Mouse (Mus musculus): ENCODE results near the gene Gm49510.
A peak's percentile ranks its signal among the peaks of the same experiment; 100 is the strongest.

Gm49510 gene

DNA sequence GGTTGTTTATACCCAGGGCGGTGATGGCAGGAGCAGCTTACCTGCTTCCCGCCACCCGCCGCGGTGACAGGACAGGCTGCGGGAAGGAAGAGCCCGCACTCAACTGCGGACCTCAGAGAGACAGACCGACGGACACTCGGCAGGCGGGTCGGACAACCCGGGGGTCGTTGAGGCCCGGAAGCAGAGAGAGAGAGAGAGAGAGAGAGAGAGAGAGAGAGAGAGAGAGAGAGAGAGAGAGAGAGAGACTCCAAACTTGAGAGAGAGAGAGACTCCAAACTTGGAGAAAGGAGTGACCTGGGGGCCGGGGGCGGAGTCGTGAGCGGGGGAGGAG is at the start of gene Gm49510:
Gene Gm49510 (plus strand): TSS at position 259 of the 331 bp plus-strand sequence.
- no peak for DNase-seq (ENCODE audit: low spot score)

DNA sequence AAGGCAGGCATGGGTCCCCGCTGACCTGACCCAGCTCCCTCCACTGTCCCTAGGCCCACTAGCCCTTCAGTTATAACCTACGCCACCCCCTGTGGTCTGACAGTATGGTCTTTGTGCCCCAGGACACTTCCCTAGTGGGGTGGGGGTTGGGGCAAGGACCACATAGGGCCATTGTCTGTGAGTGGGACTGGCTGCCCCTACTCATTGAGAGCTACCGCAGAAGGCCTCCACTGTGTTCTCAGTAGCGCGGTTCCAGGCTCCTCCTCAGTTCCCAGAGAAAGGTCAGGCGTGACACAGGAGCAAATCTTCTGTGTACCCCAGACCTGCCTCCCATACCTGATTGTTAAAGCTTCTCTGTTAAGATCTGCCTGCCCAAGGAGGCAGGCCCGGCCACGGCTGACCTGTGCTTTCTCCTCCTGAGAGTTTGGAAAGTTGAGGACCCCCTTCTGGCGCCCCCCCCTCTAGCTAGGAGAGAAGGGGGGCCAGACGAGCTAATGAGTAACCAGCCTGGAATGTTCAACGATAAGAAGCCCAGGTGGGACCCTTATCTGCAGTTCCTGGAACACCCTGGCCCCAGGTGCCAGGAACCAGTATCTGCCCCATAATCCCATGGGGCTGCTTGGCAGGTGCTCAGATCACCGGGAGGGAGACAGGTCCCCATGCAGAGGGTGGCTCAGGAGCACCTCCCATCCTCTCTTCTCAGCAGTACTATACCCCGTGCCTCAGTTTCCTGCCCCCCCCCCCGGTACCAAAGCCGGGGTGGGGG is 49.2 kb upstream of the Gm49510 start:
- DNase-seq (ENCODE audit: low spot score), result no peak

DNA sequence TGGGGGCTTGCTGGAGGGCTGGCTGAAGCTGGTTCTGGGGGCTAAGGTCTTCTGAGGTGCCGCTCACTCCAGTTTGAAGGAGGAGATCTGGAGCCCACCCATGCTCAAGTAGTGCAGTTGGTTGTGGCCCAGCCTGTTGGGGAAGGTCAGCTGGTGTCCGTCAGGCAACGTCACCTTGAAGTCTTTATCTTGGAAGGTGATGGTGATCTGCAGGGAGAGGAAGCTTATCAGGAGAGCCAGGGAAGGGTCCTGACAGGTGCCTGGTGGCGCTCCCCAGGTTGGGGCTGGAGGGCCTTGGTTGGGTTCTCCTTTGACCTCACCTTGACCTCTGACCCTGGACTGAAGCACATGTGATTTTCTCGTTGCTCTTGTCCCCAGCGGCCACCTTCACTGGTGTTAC is 48.5 kb upstream of the Gm49510 start:
- no peak for DNase-seq (ENCODE audit: low spot score)

DNA sequence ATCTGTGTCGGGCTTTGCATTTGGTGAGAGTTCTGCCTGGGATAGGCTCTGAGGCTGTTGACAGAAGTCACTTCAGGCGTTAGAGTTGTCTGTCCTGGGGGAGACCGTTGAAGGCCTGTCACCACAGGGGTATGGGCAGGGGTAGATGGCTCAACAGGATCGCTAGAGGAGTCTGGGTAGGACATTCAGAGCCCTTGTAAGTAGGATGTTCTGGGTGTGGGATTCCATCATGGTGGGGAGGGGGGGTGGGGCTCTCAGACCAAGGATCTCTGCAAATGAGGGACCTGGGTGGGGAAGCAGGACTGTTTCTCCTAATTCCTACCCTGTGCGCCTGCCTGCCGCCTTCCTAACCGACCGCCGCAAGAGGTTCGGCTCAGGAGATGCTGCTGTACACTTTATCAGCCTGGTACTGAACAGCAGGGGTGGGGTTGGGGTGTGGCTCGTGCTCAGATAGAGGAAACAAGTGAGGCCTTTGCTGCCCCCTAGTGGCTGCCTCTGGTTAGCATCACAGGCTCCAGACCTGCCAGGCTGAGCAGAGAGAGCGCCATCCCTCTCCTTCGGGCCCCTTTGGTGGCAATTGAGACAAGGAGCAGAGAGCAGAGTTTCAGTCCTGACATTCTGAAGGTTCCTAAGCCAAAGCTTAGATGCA is 47.8 kb upstream of the Gm49510 start:
- peak; percentile 88 for DNase-seq (ENCODE audit: low spot score)

DNA sequence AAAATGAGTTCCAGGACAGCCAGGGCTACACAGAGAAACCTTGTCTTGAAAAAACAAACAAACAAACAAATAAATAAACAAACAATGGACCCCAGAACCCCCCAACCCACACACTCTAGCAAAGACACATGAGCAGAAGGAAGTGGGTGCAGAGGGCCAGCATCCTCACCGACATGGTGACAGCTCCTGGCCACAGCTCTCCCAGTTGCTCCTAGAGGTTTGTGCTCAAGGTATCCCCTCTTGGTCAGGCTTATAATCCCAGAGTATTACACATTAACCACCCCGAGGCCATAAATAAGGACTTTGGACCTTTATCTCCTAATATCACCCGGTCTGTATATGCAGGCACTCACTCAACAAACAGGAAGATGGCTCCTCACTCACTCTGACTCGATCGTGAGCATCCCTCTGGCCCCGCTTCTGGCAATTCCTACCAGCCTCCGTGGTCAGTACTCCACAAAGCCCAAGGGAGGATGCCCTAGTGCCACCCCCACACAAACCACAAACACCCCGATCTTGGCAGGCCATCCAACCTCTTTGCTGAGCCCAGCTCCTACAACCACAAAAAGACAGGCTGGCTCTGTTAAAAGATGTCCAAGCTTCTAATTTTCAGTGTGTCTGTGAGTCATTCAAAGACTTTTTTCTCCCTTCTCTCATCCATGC is 44.0 kb upstream of the Gm49510 start, which contains the start of gene Lgals2:
Gene Lgals2 (minus strand): TSS at position 227 of the 663 bp plus-strand sequence.
- DNase-seq (ENCODE audit: low spot score), result no peak

DNA sequence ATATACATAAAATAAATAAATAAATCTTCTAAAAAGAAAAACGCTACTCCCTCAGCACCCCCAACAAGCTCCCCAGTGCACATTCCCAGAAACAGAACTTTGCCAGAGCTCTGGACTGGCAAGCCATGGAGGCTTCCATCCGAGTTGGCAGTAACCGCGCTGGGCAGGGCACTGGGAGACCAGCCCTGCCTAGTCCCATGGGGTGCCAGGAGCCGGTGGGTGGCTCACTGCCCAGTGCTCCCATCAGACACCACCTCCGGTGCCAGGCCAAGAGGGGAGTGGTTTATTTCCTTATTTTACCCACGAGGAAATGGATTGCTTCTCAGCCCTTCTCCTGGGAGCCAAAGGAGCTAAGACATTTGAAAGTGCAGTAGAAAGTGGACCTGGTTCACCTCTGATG is 42.5 kb upstream of the Gm49510 start:
- DNase-seq (ENCODE audit: low spot score), result no peak

DNA sequence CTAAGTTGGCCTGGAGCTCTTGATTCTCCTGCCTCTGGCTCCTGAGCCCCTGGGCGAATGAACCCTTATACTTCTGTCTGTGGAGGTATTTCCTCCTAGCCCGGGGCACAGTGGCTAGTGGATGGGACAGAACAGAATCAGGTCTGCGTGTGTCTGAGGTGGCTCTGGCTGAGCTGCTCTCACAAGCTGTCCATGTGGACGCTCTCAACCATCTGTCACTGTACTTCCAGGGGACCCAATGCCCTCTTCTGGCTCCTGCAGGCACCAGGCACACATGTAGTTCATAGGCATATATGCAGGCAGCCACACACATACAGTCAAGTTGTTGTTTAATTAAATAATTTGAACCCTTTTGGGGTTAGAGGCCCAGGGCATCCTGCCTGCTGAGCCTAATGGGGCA is 40.2 kb upstream of the Gm49510 start:
- DNase-seq (ENCODE audit: low spot score), result no peak

DNA sequence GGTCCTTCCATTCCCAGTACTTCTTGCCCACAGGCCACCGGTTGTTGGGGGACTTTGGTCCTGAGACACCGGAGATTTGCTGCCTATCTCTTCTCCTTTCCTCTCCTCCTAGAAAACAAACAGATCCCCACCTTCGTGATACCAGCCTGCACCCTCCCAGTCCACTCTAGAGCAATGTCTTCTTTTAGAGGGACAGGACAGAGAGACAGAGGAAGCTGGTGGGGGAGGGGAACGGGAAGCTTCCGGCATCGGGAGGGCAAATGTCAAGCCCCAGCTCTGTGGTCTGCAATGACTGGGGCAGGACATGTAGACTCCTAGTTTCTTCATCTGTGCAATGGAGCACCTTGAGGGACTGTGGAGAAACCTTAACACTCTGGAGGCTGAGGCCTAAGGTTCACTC is 39.8 kb upstream of the Gm49510 start:
- no peak for DNase-seq (ENCODE audit: low spot score)

DNA sequence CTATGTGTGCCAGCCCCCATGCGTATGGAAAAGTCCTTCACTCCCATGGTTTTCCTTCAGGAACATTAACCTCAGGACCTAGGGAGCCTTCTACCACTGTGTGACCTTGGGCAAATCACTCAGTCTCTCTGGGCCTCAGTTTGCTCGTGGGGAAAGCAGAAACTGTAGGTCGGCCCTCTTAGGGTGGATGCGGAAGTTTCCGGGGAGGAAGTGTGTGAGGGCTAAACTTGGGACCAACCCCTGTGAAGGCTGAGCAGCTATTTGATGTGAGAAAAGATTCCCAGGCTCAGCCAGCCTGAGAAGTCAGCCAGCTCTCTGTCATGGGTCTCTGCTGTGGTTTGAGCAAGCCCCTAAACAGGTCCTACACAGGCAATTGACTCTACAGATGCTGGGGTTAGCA is 37.2 kb upstream of the Gm49510 start:
- no peak for DNase-seq (ENCODE audit: low spot score)

DNA sequence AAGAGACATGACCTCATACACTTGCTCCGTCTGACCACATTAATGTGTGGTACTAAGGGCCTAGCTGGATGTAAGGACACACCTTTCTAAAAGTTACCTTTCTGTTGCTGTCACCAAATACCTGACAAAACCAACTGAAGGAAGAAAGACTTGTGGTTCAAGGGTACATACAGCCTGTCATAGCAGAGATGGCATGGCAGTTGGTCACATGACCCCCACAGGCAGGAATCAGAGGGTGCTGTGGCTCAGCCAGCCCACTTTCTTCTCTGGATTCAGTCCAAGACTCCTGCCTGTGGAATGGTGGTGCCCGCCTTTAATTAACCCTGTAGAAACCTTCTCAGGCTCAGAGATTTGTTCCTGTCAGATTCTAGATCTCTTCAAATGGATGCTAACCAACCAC is 36.3 kb upstream of the Gm49510 start:
- no peak for DNase-seq (ENCODE audit: low spot score)

DNA sequence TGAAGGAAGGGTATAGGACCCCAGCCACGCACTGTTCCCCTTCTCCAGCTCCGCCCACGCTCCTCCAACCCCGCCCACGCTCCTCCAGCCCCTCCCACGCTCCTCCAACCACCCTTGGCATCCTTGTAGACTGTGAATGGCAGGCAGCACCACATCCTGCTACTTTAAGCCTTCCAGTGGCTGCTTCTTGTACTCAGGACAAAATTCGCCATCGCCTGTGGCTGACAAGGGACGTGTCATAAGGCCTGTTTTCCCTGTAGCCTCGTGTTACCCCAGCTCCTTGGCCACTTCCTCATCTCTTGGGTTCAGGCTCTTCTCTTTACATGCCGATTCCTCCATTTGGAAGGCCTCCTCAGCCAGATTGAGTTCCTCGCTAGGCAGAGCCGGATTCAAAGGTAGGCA is 35.6 kb upstream of the Gm49510 start:
- no peak for DNase-seq (ENCODE audit: low spot score)

DNA sequence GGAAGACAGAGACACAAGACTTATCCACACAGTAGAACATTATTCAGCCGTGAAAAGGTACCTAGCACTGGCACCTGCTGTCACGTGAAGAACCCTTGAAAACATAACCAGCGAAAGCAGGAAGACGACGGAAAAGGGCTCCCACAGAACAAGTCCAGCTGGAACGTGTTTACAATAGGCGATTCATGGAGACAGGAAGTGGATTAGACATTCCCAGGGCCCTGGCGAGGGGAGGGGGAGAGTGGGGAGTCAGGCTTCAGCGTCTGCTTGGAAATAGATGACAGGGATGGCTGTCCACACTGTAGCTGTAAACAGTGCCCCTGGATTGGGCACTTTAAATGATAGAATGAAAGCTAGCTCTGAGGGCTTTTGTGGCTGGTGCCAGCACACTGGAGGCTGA is 31.1 kb upstream of the Gm49510 start:
- DNase-seq (ENCODE audit: low spot score), result no peak

DNA sequence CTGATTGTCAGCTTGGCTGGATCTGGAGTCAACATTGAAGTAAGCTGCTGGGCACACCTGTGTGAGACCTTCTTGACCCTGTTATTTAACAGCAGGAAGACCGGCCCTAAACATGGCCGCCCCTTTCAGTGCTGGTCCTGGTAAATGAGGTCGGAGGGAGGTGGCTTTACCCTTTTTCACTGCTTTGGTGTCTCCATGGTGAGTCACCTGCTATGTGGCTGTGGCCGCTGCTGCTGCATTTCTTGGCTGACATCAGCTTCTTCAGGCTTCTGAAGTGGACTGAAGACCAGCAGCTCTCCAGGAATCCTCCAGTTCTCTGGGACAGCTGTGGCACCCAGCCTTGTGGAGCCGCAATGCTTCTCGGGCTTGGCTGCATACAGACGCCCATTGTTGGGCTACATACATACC is 30.6 kb upstream of the Gm49510 start:
- no peak for DNase-seq (ENCODE audit: low spot score)

DNA sequence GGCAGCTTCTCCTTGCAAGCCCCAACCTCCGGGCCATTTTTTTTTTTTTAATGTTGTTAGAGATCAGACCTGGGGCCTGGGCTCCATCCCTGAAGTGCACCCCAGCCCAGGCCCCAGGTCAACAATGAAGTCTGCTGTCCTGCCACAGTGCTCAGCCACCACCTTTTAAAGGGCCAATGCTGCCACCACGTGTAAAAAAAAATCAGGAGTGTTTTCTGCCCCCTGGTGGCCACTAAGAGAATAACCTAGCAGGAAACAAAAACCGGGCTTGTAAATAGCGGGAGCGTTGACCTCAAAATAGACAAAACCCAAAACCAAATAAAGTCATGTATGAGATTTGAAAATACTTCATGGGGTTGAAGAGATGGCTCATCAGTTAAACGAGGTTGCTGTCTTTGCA is 29.7 kb upstream of the Gm49510 start:
- no peak for DNase-seq (ENCODE audit: low spot score)

DNA sequence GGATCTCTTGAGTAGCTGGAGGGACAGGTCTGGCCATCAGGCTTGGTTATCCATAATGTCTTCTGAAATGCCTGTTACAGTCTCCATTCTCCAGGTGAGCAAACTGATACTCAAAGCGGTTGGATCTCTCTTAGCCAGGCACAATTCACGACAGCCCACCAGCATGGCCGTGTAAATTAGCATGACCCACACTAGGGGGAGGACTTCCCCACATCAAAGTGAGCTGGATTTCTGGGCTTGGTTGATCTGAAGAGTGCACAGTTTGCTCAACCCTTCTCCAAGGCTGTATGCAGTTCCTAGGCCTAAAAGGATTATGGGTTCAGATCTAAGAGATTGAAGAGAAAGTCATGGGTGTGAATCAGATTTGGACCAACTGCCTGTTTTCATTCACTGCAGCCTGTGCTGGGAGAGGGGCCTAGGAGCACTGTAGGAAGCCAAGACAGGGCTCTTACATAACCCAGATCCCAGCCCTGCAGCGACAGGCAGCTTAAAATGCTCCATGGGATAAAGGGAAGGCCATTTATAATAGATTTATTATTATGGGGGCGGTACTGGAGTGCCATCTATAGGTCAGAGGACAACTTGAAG is 27.4 kb upstream of the Gm49510 start:
- no peak for DNase-seq (ENCODE audit: low spot score)

DNA sequence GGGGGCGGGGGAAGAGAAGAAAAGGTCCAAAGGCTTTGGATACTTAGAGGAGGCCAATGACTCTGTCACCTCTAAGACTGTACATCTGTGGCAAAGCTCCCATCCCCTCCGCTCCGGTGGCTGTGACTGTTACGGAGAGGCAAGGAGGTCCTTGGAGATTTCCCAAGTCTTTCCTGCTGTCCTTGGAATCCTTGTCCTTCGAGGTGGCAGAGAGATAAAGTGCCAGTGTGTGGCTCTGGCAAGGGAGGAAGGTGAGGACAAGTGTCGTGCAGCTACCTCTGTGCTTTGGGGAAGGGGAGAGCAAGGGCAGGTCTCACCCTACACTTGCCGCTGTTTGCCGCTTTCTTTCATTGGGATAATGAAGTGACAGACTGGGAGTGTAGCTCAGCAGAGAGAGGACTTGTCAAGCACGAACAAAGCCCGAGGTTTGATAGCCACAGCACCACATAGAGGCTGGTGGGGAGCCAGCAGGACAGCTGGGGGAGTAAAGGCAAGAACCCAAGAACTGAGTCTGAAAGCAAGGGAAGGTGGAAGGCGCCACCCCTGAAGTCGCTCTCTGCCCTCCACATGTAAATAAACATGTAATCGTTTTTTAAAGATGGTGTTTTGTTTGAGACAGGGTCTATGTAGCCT is 25.5 kb upstream of the Gm49510 start:
- no peak for DNase-seq (ENCODE audit: low spot score)

DNA sequence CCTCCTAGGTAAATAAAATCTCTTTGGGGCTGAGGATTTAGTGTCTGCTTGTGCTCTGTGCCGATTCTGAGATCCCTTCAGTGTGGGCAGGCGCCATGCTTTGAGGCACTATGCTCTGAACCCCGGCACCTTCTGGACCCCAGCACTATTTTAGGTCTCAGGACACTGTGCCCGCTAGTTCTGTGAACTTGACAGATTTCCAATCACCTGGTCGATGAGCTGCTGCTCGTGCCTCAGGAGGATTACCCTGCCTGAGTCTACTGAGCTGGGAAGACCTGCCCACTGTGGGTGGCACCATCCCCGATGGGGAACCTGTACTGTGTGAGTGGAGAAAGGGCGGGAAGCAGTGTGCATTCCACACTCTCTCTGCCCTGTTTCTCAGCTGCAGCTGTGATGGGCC is 24.5 kb upstream of the Gm49510 start:
- no peak for DNase-seq (ENCODE audit: low spot score)

DNA sequence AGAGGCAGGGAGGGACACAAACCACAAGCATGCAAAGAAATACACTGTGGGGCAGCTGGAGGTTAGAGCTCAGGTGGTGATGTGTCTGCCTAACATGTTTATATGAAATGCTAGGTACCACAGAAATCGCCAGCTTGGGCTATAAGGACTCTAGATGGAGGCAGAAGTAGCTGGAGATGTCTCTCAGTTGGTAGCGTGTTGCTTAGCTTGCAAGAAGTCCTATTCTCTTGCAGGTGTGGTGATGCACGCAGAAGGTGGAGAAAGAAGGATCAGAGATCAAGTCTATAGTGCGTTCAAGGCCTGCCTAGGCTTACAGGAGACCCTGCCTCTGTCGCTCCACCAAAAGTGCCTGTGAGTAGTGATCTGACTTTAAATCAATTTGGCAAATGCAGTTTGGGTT is 23.9 kb upstream of the Gm49510 start:
- DNase-seq (ENCODE audit: low spot score), result no peak

DNA sequence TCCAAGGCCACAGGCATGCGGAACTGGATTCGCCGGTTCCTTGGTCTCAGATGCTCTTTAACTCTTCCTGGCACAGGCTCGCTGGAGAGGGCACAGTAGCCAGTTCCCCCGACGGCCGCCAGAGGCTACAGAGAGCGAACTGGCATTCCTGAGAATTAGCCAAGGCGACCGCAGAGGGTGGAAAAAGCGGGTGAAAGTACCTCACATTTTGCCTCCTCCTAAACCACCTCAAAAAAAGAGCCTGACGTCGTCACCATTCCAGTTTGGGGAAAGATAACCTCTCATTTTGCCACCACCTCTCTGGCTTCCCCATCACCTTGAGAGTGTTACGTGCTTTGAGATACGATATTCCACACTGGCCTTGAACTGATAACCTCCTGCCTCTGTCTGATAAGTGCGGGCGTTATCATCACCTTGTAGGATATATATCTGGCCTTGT is 23.2 kb upstream of the Gm49510 start:
- DNase-seq (ENCODE audit: low spot score), result peak; percentile 64

DNA sequence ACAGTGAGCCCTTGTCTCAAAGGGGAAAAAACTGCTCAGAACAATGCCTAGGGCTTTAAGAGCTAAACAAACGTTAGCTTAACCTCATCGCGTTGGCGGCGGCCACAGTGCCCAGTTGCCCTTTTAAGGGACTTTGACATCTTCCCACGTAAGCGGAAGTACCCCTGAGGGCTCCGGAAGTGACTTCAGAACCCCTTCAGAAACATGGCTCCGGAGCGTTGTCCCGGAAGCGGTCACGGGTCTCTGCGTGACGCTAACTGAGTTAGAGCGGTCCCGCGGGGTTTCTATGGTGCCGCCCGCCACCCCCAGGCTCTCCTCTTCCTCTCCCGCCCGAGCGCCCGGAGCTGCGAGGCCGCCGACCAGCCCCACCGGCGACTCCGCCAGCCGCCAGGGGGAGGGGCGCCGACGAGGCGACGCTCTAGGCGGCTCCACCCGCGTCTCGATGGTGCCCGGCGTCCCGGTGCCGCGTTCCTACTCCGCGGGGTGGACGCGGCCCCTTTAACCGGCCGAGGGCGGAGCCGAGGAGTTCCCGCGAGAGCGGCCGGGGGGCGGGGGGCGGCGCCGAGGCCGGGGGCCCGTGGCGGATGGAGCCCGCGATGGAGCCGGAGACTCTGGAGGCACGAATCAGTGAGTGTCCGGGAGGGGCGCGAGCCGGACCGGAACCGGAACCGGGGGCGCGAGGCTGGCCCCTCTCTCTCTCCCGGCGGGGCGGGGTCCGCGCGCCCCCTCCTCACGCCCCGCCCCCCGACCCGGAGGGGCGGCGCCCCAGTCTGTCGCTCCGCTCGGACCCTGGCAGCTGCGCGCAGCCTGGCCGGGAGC is 22.3 kb upstream of the Gm49510 start, which contains the start of gene Gga1:
Gene Gga1 (plus strand): TSS at position 200 of the 819 bp plus-strand sequence.
- peak; percentile 87 for DNase-seq (ENCODE audit: low spot score)

DNA sequence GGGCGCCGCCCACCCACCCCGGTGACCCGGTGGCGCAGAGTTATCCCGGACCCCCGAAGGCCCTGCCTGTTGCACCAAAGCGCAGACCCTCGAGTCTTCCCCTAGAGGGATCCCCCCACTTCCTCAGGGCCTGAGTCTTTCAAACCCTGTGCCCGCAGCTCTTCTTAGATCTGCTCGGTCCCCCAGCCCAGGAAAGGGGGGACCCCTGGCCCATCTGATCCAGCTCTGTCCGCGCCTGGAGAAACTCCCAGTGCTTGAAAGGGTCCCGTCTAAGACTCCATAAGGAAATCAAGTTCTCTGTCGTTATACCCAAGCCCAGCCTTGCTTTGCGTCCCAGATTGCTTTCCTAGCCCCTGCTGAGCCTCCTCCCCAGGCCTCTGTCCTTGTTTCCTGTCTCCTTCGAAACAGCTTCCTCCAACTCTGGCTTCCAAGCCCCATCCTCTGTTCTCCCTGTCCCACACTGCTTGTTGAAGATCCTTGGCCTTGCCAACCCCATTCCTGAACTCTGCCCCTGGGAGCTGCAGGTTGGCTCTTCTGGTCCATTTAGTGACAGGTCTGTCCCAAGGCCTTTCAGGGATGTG is 21.6 kb upstream of the Gm49510 start:
- no peak for DNase-seq (ENCODE audit: low spot score)

Data from ovary, postnatal 10 days (tissue).